Mouse (Mus musculus): Measurements from ENCODE around the gene Zfp609. TPM values are rescaled to one million over a fixed set of nuclear protein-coding genes. Genes with fewer than 3 reads are reported as not detected.
A peak's percentile ranks its signal among the peaks of the same experiment; 100 is the strongest.

The Zfp609 gene
- polyA plus RNA-seq, 1 experiment from 2014 or later, result 14.0 TPM

DNA sequence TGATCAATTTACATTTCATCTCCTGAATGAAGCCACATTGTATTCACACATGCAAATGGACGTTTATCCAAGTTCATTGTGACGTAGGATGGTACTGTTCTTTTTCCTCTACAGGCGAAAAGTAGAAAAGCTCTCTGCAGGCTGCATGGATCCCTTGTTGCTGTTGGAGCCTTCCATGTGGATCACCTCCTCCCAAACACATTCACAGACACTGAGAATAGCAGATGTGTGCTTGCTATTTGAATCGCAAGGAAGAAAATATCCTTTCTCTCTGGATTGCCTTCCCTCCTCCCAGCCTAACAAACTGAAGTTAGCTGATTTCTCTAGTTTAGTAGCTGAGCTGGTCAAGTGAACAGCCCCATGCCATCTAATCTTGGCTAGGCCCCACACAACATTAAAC lies 2.9 kb upstream of the Zfp609 start:
- no peak overlapping the region for H3K4me2 ChIP-seq (replicated peaks)
- no peaks in the 10 kb centered on the region for H3K27me3 ChIP-seq
- peaks cover 43% of the 10 kb centered on the region for H3K4me1 ChIP-seq
- H3K36me3 ChIP-seq, result no peaks in the 10 kb centered on the region
- no peak overlapping the region for H3K4me3 ChIP-seq
- no peak for ATAC-seq (ENCODE audit: low FRiP score)
- no peak overlapping the region for H3K27ac ChIP-seq
- no peaks in the 10 kb centered on the region for H3K9me3 ChIP-seq (replicated peaks)
- H3K9ac ChIP-seq, result no peak overlapping the region
- 58% methylated on average over 4 of the region's 4 CpGs for WGBS

DNA sequence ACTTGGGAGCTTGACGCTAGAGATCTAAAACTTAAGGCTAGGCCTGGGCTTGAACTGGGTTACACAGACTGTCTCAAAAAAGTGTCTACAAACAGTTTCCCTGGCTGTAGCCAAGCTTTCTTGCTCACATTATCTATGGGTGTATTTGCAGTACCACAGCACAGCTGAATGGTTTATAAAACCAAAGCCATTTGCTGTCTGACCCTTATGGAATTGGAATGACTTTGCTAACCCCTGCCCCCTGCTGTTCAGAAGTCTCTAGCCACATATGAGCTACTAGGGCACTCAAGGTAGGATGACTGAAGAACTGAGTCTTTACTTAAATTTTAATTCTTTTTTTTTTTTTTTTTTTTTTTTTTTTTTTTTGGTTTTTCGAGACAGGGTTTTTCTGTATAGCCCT lies 2.0 kb upstream of the Zfp609 start:
- Histone ChIP-seq H3K36me3 (no peaks in the 10 kb centered on the region), H3K27ac (no peak overlapping the region), H3K4me1 (peaks cover 45% of the 10 kb centered on the region), H3K27me3 (no peaks in the 10 kb centered on the region), H3K9me3 (replicated peaks) (no peaks in the 10 kb centered on the region), H3K4me2 (replicated peaks) (no peak overlapping the region), H3K9ac (no peak overlapping the region), H3K4me3 (no peak overlapping the region)
- no peak for ATAC-seq (ENCODE audit: low FRiP score)
- 94% methylated on average over 1 of the region's 2 CpGs for WGBS

DNA sequence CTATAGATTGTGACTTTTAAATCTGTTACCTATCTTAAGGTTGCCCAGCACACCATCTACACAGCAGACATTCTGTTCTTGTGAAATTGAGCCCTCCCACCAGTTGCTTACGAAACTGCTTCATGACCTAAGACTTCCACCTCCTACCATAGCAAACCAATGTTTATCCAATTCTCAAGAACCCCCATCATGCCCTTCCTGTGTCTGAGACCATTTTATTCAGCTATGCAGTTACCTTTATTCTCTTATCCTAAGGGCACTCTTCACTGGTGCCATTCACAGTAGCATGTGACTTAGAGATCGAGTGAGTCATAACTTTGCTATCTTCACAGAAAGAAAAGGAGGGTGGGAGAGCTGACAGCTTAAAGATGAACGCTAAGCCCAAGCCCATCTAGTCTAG lies 1.1 kb upstream of the Zfp609 start:
- Histone ChIP-seq H3K27ac (no peak overlapping the region), H3K9ac (no peak overlapping the region), H3K4me3 (peak overlapping the region; percentile 92; the same call in 1 of the 2 replicates), H3K27me3 (no peaks in the 10 kb centered on the region), H3K36me3 (no peaks in the 10 kb centered on the region), H3K9me3 (replicated peaks) (no peaks in the 10 kb centered on the region), H3K4me2 (replicated peaks) (peak overlapping the region; percentile 58), H3K4me1 (peaks cover 51% of the 10 kb centered on the region)
- no peak for ATAC-seq (ENCODE audit: low FRiP score)
- 38% methylated on average over 3 of the region's 3 CpGs for WGBS

DNA sequence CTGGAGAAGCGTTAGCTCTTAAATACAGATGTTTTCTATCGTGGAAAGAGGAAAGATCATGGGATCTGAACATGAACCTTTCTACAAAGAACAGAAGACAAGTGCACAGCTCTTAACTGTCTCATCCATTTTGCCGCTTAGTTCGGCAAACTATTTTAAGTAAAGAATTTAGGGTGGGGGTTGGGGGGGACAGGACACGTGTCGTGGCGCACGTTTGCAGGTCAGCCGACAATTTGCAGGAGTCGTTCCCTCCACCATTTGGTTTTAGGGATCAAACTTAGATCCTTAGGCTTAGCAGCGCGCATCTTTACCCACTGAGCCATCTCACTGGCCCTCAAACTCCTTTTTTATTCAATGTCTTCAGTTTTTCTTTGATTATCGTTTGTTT lies 646 bp upstream of the Zfp609 start:
- H3K4me2 ChIP-seq (replicated peaks), result peak overlapping the region; percentile 58
- H3K4me1 ChIP-seq, result peaks cover 50% of the 10 kb centered on the region
- ATAC-seq (ENCODE audit: low FRiP score), result 0 out of 2 replicates have a peak, but pooled peaks have one; percentile 0
- no peaks in the 10 kb centered on the region for H3K9me3 ChIP-seq (replicated peaks)
- peak overlapping the region; percentile 97 for H3K9ac ChIP-seq
- H3K4me3 ChIP-seq, result peak overlapping the region; percentile 92
- no peaks in the 10 kb centered on the region for H3K27me3 ChIP-seq
- H3K36me3 ChIP-seq, result no peaks in the 10 kb centered on the region
- 2% methylated on average over 13 of the region's 13 CpGs for WGBS
- peak overlapping the region; percentile 99; the same call in 1 of the 2 replicates for H3K27ac ChIP-seq

DNA sequence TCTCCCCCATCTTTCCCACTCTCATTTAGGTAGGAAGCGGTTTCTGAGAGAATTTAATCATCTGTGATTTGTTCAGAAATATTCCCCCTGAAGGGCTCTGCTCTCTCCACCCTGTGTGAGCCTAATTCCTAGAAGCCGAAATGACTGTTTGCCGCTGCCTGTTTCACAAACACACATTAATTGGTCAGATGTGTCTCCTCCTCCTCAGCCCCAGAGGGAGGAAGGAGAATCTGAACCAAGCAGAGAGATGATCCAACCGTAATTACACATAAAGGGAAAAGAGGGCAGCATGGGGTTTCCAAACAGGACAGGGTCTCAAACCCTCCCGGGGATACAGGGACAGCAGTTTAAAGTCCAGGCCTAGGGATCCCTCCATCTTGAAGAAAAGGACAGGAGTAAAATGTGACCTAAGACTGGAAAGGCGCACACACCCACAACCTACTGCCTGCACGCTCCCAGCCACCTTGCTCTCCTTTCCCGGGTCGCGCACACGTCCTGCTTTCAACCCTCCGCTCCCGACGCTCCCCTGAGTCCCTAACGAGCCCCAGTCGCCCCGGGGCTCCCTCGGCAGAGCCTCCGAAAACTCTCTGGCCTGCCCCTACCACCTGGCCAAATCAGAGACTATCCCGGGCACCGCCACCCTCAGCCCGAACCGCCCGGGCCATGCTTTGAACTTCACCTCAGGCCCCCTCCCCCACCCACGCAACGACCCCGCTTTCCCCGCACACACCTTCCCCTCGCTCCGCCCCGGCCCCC lies 598 bp downstream of the Zfp609 start:
- H3K4me2 ChIP-seq (replicated peaks), result peak overlapping the region; percentile 58
- H3K27ac ChIP-seq, result peak overlapping the region; percentile 99
- H3K36me3 ChIP-seq, result no peaks in the 10 kb centered on the region
- ATAC-seq (ENCODE audit: low FRiP score), result peak; percentile 66
- H3K4me1 ChIP-seq, result peaks cover 43% of the 10 kb centered on the region
- H3K4me3 ChIP-seq, result peak overlapping the region; percentile 92
- no peaks in the 10 kb centered on the region for H3K27me3 ChIP-seq
- WGBS, result under 1% methylated on average over 31 of the region's 31 CpGs
- peak overlapping the region; percentile 97 for H3K9ac ChIP-seq
- no peaks in the 10 kb centered on the region for H3K9me3 ChIP-seq (replicated peaks)

DNA sequence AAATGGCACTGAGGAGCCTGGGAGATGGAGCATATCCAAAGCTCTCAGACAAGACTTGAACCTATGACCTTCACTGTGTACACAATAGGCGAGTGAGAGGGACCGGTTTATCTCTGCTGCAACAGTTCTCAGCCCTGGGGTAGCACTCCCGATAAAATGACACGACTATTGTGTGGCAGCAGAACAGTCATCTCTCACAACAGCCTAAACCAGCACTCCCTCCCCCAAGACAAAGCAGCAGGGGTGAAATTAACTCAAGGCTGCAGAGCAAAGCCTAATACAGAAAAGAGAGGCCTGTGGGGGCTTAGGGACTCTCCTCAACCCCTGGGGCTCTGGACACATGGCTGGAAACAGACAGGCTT lies 1.2 kb downstream of the Zfp609 start:
- no peaks in the 10 kb centered on the region for H3K36me3 ChIP-seq
- peak overlapping the region; percentile 99 for H3K27ac ChIP-seq
- peak overlapping the region; percentile 58 for H3K4me2 ChIP-seq (replicated peaks)
- 2% methylated on average over 4 of the region's 4 CpGs for WGBS
- H3K9ac ChIP-seq, result peak overlapping the region; percentile 97
- H3K4me1 ChIP-seq, result peaks cover 44% of the 10 kb centered on the region
- no peaks in the 10 kb centered on the region for H3K9me3 ChIP-seq (replicated peaks)
- peak overlapping the region; percentile 92 for H3K4me3 ChIP-seq
- no peaks in the 10 kb centered on the region for H3K27me3 ChIP-seq
- peak; percentile 71 for ATAC-seq (ENCODE audit: low FRiP score)

DNA sequence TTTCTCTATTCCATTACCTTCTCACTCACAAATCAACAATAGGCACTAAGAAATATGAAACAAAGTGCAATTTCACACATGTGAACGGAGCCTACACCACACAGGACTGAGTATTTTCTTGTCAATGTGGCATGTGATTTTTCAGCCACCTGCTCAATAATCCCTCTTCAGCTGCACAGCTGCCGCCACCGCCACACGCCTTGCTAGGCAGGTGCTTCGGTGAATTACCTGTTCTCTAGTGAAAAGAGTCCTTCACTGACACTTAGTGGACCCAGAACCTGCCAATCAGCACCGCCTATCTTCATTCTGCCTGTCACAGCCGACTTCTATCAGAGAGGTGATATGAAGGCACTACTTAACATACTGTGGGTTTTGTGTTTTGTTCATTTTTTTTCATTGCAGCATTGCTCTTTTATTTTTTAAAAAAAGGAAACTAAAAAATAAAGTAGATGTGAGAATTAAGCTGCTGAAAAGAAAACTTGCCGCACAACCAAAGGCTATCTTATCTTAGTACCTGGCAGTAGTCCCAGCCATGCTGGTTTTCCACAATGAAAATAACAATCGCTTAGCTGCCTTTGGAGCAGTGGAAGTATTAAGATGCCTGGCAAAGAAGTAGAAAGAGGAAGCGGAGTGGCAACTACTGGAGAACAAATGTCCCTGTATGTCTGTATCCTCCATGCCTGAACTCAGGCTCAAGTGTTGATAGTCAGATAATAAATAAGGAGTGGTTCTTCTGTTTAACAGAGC lies 3.5 kb downstream of the Zfp609 start:
- H3K9ac ChIP-seq, result no peak overlapping the region
- no peaks in the 10 kb centered on the region for H3K9me3 ChIP-seq (replicated peaks)
- no peak for ATAC-seq (ENCODE audit: low FRiP score)
- H3K4me3 ChIP-seq, result no peak overlapping the region
- peaks cover 56% of the 10 kb centered on the region for H3K4me1 ChIP-seq
- H3K27ac ChIP-seq, result peak overlapping the region; percentile 30; the same call in 1 of the 2 replicates
- H3K27me3 ChIP-seq, result no peaks in the 10 kb centered on the region
- H3K4me2 ChIP-seq (replicated peaks), result peak overlapping the region; percentile 11
- WGBS, result 60% methylated on average over 10 of the region's 10 CpGs
- no peaks in the 10 kb centered on the region for H3K36me3 ChIP-seq

DNA sequence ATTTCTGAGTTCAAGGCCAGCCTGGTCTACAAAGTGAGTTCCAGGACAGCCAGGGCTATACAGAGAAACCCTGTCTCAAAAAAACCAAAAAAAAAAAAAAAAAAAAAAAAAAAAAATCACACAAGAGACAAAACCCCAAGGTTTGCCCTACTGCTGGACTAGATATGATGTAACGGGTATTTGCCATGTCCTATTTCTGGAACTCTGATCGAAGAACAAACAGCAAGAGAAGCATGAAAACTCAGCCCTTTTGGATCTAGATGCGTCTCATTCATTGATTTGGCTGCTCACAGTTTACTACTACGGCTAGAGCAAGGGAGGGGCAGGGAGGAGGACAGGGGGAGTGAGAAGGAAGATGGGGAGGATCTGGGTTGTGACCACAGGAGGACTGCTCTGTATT lies 5.4 kb downstream of the Zfp609 start:
- WGBS, result 80% methylated on average over 4 of the region's 4 CpGs
- H3K4me1 ChIP-seq, result peaks cover 56% of the 10 kb centered on the region
- H3K4me2 ChIP-seq (replicated peaks), result no peak overlapping the region
- H3K27me3 ChIP-seq, result no peaks in the 10 kb centered on the region
- no peak for ATAC-seq (ENCODE audit: low FRiP score)
- no peak overlapping the region for H3K9ac ChIP-seq
- no peak overlapping the region for H3K27ac ChIP-seq
- H3K36me3 ChIP-seq, result peaks cover 3% of the 10 kb centered on the region; the same call in 1 of the 2 replicates
- no peaks in the 10 kb centered on the region for H3K9me3 ChIP-seq (replicated peaks)
- H3K4me3 ChIP-seq, result no peak overlapping the region

DNA sequence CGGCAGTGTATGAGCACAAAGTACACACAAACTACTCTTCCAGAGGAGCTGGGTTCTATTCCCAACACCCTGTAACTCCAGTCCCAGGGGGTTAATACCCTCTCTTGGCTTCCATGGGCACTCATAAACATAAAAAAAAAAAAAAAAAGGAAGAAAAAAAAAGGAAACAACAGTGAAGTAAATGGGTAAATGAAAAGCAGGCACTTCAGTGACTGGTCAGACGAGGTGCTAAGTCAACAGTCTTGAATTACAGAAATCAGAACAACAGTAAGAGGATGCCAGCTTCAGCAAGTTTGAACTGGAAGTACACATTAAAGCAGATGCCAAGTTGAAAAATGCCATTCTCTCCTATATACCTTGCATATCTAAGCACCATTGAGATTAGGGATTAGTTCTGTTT lies 7.1 kb downstream of the Zfp609 start:
- Histone ChIP-seq H3K27ac (no peak overlapping the region), H3K9ac (no peak overlapping the region), H3K4me1 (peaks cover 47% of the 10 kb centered on the region), H3K4me3 (no peak overlapping the region), H3K4me2 (replicated peaks) (no peak overlapping the region), H3K9me3 (replicated peaks) (no peaks in the 10 kb centered on the region), H3K27me3 (no peaks in the 10 kb centered on the region), H3K36me3 (peaks cover 8% of the 10 kb centered on the region; the same call in 1 of the 2 replicates)
- no peak for ATAC-seq (ENCODE audit: low FRiP score)
- WGBS, result 76% methylated on average over 2 of the region's 2 CpGs

DNA sequence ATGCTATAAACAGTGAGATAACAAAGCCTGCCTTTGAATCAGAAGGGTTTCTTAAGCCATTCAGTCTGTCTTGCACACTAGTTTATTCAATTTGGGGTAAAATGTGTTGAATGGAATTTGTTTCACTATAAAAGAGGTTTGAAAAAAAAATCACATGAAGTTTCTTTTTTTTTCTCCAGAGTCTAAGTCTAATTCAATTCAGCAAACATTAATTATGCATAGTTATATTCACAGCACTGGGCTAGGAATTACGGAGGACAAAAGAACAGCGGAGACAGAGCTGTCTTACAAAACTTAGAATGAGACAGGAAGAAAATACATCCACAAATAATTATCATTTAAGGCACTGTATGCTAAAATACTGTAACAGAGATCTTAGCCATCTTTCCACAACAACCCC lies 9.0 kb downstream of the Zfp609 start:
- Histone ChIP-seq H3K9me3 (replicated peaks) (no peaks in the 10 kb centered on the region), H3K4me2 (replicated peaks) (no peak overlapping the region), H3K4me3 (no peak overlapping the region), H3K9ac (no peak overlapping the region), H3K36me3 (peaks cover 8% of the 10 kb centered on the region; the same call in 1 of the 2 replicates), H3K4me1 (peaks cover 31% of the 10 kb centered on the region), H3K27me3 (no peaks in the 10 kb centered on the region), H3K27ac (peak overlapping the region; percentile 12; the same call in 1 of the 2 replicates)
- WGBS, result 50% methylated on average over 2 of the region's 2 CpGs
- ATAC-seq (ENCODE audit: low FRiP score), result no peak

DNA sequence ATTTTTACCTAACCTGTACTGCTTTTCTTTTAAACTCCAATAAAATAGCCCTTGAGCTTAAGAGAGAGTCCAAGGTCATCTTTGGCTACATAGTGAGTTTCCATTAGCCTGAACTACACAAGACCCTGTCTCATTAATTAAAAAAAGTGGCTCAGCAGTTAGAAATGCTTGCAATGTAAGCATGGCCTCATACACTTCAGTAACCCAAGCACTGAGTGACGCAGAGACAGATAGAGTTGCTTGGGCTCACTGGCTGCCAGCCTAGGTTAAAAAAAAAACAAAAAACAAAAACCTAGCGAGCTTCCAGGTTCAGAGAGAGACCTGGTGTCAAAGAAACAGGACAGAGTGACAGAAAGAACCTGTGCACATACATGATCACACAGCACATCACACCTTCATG lies 14.5 kb downstream of the Zfp609 start:
- Histone ChIP-seq H3K4me2 (replicated peaks) (no peak overlapping the region), H3K27me3 (no peaks in the 10 kb centered on the region), H3K27ac (no peak overlapping the region), H3K4me1 (peaks cover 2% of the 10 kb centered on the region; the same call in 1 of the 2 replicates), H3K36me3 (peaks cover 8% of the 10 kb centered on the region; the same call in 1 of the 2 replicates), H3K9me3 (replicated peaks) (no peaks in the 10 kb centered on the region), H3K9ac (no peak overlapping the region), H3K4me3 (no peak overlapping the region)
- ATAC-seq (ENCODE audit: low FRiP score), result no peak
- 79% methylated on average over 2 of the region's 2 CpGs for WGBS

DNA sequence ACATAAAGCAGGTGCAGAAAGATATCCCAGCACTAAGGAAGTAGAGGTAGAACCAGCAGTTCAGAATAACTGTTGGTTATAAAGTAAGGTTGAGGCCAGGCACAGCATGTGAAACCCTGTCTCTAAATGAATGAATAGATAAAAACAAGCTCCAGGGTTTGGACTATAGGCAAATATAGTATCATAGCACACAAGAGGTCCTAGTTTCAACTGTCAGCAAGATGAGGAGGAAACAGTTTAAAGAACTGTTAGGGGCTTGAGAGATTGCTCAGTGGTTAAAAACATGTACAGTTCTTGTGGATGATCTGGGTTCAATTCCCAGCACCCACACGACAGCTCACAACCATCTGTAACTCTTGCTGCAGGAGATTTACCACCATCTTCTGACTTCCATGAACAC lies 15.6 kb downstream of the Zfp609 start:
- Histone ChIP-seq H3K4me1 (peaks cover 9% of the 10 kb centered on the region; the same call in 1 of the 2 replicates), H3K27ac (no peak overlapping the region), H3K9ac (no peak overlapping the region), H3K27me3 (no peaks in the 10 kb centered on the region), H3K36me3 (0 out of 2 replicates have a peak, but pooled peaks cover 5% of the 10 kb centered on the region), H3K4me3 (no peak overlapping the region), H3K4me2 (replicated peaks) (no peak overlapping the region), H3K9me3 (replicated peaks) (no peaks in the 10 kb centered on the region)
- ATAC-seq (ENCODE audit: low FRiP score), result no peak
- 100% methylated on average over 1 of the region's 1 CpGs for WGBS

Measured in hindbrain, embryonic 12.5 days (tissue).